Mouse (Mus musculus) limb, embryonic 13.5 days (tissue): ENCODE data around the gene Slc3a2. TPM values are rescaled to one million over a fixed set of nuclear protein-coding genes. Genes with fewer than 3 reads are reported as not detected.
A peak's percentile ranks its signal among the peaks of the same experiment; 100 is the strongest.
"Not testable (repeated sequence)": the region's sequence is repeated elsewhere in the genome, so short reads cannot be mapped to it uniquely, and the experiment has no call there.

Experiments used
- ATAC-seq: fragments of 200-750 bp; cut with Nextera tagmentation; 2 replicates; pipeline ENCODE4 v1.8.0; 2017; ENCODE audit warnings: low read depth, moderate number of reproducible peaks, moderate TSS enrichment; ENCODE audit not compliant: low FRiP score
- H3K27ac ChIP-seq: fragments of 300-500 bp; sonication (generic); 2 replicates; pipeline ENCODE4 v1.5.1; 2015; ENCODE audit warnings: inconsistent platforms, mild to moderate bottlenecking, moderate library complexity
- H3K27me3 ChIP-seq: fragments of 300-500 bp; sonication (generic); 2 replicates; pipeline ENCODE4 v1.6.1; 2015; ENCODE audit warnings: mild to moderate bottlenecking, inconsistent platforms
- H3K36me3 ChIP-seq: fragments of 300-500 bp; sonication (generic); 2 replicates; pipeline ENCODE4 v1.6.1; 2015; ENCODE audit warnings: inconsistent platforms, mild to moderate bottlenecking, moderate library complexity
- H3K4me1 ChIP-seq: fragments of 300-500 bp; sonication (generic); 2 replicates; pipeline ENCODE4 v1.6.1; 2015; ENCODE audit warnings: inconsistent platforms
- H3K4me2 ChIP-seq: fragments of 300-500 bp; sonication (generic); replicated peaks from 2 replicates; pipeline ENCODE4 v1.6.1; 2015; ENCODE audit warnings: inconsistent platforms, mild to moderate bottlenecking, moderate library complexity
- H3K4me3 ChIP-seq: fragments of 300-500 bp; sonication (generic); 2 replicates; pipeline ENCODE4 v1.5.1; 2015; ENCODE audit warnings: moderate library complexity, mild to moderate bottlenecking, inconsistent platforms
- H3K9ac ChIP-seq: fragments of 300-500 bp; sonication (generic); 2 replicates; pipeline ENCODE4 v1.6.1; 2015; ENCODE audit warnings: mild to moderate bottlenecking, inconsistent platforms
- H3K9me3 ChIP-seq: fragments of 300-500 bp; sonication (generic); 2 replicates; pipeline ENCODE4 v1.6.1; 2016; ENCODE audit warnings: inconsistent platforms
- WGBS: fragments of 180-500 bp; shearing (Covaris S2); methylation state at CpG from one replicate; pipeline ENCODE4 v1.1.7; 2015; 5-methylcytosine and 5-hydroxymethylcytosine counted together
- polyA plus RNA-seq: library from polyadenylated mRNA; unstranded; fragments of >200 nt; fragmentation: Nextera tagmentation; extraction: Ambion mirVana; gene quantifications from 2 replicates; pipeline ENCODE4 v1.2.1, GENCODE M21; 2015

The Slc3a2 gene
- polyA plus RNA-seq, 1 experiment from 2014 or later: 103 TPM

DNA sequence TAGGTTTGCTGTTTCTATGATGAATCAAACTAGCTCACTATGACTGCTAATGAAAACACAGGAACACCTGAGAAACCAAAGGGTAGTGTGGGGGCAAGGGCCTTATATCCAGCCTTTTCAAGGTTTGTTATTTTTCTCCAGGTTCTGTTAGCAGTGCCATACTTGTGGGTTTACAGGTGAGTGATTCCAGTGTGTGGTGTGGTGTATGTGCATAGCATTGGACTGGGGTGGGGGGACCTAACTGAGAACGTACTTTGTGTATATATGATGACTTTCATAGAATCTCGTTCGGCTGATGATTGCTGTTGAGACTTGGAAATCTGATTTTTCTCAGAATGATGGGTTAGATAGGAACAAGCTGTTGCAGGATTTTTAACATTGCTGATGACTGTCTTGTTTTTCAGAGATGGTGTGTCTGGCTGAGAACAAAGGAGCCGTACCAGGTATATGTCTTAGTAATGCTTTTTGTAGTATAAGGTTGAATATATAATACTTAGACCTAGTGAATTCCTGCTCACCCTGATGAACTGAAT, 2.0 kb upstream of the Slc3a2 start:
- Histone ChIP-seq H3K27me3 (no peaks in the 10 kb centered on the region), H3K36me3 (peaks cover 30% of the 10 kb centered on the region), H3K27ac (no peak overlapping the region; the same call in 1 of the 2 replicates), H3K9me3 (no peaks in the 10 kb centered on the region), H3K9ac (peak overlapping the region; percentile 98), H3K4me3 (peak overlapping the region; percentile 83), H3K4me2 (peak overlapping the region; percentile 76), H3K4me1 (peaks cover 33% of the 10 kb centered on the region)
- no peak for ATAC-seq
- WGBS: 55% methylated on average over 4 of the region's 4 CpGs

DNA sequence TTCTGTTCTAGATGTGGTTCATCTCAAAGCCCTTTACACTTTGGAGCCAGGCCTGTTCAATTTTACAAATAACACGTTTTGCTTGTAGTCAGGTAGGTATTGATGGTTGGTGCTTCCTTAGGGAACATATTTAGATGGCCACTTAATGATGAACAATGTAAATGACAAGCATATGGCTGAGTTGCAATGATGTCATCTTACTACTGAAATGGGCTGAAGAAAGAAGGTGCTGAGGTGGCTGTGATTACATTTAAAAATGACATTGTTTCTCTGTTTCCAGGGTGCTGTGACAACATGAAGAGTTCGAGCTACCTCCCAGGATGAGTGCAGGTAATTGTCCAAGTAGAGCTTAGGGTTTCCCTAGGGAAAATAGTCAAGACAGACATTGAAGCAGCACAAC, 1.2 kb upstream of the Slc3a2 start:
- Histone ChIP-seq H3K36me3 (peaks cover 30% of the 10 kb centered on the region), H3K4me2 (peak overlapping the region; percentile 76), H3K9ac (peak overlapping the region; percentile 98), H3K27me3 (no peaks in the 10 kb centered on the region), H3K4me1 (peaks cover 33% of the 10 kb centered on the region), H3K9me3 (no peaks in the 10 kb centered on the region), H3K4me3 (peak overlapping the region; percentile 83), H3K27ac (peak overlapping the region; percentile 89)
- ATAC-seq: no peak
- 1% methylated on average over 2 of the region's 2 CpGs for WGBS

DNA sequence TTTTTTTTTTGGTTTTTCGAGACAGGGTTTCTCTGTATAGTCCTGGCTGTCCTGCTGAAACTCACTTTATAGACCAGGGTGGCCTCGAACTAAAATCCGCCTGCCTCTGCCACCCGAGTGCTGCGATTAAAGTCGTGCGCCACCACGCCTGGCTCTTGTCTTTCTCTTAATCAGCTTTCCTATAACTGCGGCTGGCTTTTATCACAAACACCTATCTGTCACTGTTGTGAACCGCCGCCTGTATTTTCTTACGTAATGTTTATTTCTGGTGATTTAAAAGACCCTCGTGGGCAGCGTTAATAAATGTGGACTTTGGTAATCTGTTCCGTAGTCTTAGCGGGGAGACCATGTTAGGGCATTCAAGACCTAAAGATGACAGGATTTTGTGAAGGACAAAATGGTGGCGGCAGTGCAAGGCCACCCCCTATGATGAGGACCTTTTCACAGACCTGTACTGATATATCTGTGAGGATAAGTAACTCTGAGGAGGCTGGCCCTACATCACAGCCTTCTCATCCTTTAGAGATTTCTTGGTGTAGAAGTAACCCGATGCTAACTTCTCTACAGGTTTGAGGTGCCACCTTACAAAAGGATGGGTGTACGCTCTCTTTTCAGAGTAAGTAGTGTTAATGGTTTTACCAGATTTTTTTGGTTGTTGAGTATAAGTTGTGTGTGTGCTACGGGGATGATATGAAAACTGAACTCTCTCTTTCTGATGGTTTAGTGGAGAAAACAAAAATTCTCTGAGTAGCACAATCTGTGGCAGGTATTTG, 591 bp upstream of the Slc3a2 start:
- under 1% methylated on average over 20 of the region's 20 CpGs for WGBS
- Histone ChIP-seq H3K27me3 (no peaks in the 10 kb centered on the region), H3K36me3 (peaks cover 30% of the 10 kb centered on the region), H3K27ac (peak overlapping the region; percentile 89), H3K4me3 (peak overlapping the region; percentile 83), H3K4me1 (peaks cover 33% of the 10 kb centered on the region), H3K9me3 (no peaks in the 10 kb centered on the region), H3K4me2 (peak overlapping the region; percentile 76), H3K9ac (peak overlapping the region; percentile 98)
- ATAC-seq: no peak

DNA sequence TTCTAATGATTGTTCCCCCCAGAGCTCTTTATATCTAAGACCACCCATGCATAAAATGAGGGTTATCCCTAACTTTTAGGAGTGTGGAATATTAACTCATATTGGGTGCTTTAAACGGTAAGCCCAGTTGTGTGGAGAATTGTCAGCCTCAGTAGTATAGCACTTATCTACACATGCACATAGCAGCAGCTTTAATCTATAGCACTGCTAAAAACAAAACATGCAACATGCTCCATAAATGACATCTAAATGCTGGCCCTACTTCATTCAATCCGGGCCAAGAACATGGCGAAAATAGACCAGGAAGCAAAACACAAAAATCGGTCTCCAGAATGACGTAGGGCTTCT, 636 bp downstream of the Slc3a2 start:
- Histone ChIP-seq H3K27ac (peak overlapping the region; percentile 97), H3K4me3 (peak overlapping the region; percentile 83), H3K36me3 (peaks cover 30% of the 10 kb centered on the region), H3K4me2 (peak overlapping the region; percentile 79), H3K4me1 (peaks cover 33% of the 10 kb centered on the region), H3K9ac (peak overlapping the region; percentile 81), H3K27me3 (no peaks in the 10 kb centered on the region), H3K9me3 (no peaks in the 10 kb centered on the region)
- 1% methylated on average over 5 of the region's 5 CpGs for WGBS
- no peak for ATAC-seq

DNA sequence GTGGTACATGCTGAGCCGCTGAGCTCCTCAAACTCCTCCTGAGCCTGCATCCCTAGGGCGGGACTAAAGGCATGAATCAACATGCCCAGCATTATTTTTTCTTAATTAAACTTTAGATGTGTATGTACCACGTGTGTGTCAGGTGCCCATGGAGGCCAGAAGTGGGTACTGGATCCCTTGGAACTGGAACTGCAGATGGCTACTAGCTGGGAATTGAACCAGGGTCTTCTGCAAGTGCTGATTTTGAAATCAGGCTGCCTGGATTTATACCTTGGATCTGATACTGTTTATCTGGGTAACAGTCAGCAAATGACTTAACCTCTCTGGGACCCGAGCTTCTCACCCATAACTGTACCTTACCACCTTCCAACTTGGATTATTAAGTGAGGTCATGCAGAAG, 1.1 kb downstream of the Slc3a2 start:
- no peak for ATAC-seq
- WGBS: 51% methylated on average over 4 of the region's 4 CpGs
- Histone ChIP-seq H3K27me3 (no peaks in the 10 kb centered on the region), H3K4me1 (peaks cover 33% of the 10 kb centered on the region), H3K4me2 (peak overlapping the region; percentile 79), H3K9me3 (no peaks in the 10 kb centered on the region), H3K36me3 (peaks cover 29% of the 10 kb centered on the region), H3K4me3 (peak overlapping the region; percentile 83), H3K9ac (peak overlapping the region; percentile 81), H3K27ac (peak overlapping the region; percentile 97; the same call in 1 of the 2 replicates)

DNA sequence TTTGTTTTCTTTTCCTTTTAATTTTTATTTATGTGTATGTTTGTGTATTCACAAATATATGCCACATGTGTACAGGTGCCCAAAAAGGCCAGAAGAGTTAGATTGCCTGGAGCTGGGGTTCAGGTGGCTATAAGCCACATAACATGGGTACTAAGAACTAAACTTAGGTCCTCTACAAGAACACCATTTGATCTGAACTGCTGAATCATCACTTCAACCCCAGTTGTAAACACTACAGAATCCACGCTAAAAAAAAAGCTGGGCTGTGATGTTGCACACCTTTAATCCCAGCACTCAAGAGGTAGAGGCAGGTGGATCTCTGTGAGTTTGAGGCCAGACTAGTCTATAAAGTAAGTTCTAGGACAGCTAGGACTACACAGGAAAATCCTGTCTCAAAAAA, 1.8 kb downstream of the Slc3a2 start:
- Histone ChIP-seq H3K36me3 (peaks cover 22% of the 10 kb centered on the region), H3K9me3 (no peaks in the 10 kb centered on the region), H3K27ac (no peak overlapping the region), H3K4me2 (peak overlapping the region; percentile 79), H3K4me3 (no peak overlapping the region), H3K4me1 (peaks cover 33% of the 10 kb centered on the region), H3K9ac (peak overlapping the region; percentile 39; the same call in 1 of the 2 replicates), H3K27me3 (no peaks in the 10 kb centered on the region)
- ATAC-seq: no peak
- WGBS: 74% methylated on average over 1 of the region's 1 CpGs

DNA sequence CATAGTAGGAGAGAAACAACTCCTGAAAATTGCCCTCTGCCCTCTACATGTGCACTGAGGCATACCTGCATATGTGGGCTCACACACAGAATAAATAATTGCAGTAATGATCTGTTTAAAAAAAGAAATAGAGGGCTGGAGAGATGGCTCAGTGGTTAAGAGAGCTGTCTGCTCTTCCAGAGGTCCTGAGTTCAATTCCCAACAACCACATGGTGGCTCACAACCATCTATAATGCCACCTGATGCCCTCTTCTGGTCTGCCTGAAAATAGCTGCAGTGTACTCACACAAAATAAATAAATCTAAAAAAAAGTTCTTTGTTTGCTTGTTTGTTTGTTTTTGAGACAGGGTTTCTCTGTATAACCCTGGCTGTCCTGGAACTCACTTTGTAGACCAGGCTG, 4.1 kb downstream of the Slc3a2 start:
- H3K36me3 ChIP-seq, H3K9ac ChIP-seq, ATAC-seq, H3K27me3 ChIP-seq, H3K9me3 ChIP-seq, H3K27ac ChIP-seq, H3K4me3 ChIP-seq, H3K4me2 ChIP-seq: not testable (repeated sequence)
- H3K4me1 ChIP-seq: peaks cover 23% of the 10 kb centered on the region

DNA sequence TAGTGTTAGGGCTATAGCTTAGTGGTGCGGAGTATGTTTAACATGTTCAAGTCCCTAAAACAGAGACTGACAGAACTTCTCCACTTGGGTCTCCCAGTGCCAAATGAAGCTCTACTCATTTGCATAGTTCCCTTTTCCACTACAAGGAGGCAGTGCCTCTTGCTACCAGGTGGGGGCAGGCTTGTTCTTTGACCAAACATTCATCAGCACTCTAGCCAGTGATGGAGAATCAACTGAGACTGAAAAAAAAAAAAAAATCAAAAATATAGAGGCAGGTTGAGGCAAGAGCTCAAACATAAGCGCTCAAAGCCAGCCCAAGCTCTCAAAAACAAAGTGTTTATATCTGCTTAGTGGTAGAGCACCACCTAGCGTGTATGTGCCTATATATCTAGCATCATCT, 4.8 kb downstream of the Slc3a2 start:
- Histone ChIP-seq H3K36me3 (no peaks in the 10 kb centered on the region), H3K27me3 (no peaks in the 10 kb centered on the region), H3K4me1 (peaks cover 25% of the 10 kb centered on the region), H3K27ac (no peak overlapping the region), H3K4me3 (no peak overlapping the region), H3K4me2 (no peak overlapping the region), H3K9me3 (no peaks in the 10 kb centered on the region), H3K9ac (no peak overlapping the region)
- ATAC-seq: no peak
- WGBS: 68% methylated on average over 3 of the region's 3 CpGs

DNA sequence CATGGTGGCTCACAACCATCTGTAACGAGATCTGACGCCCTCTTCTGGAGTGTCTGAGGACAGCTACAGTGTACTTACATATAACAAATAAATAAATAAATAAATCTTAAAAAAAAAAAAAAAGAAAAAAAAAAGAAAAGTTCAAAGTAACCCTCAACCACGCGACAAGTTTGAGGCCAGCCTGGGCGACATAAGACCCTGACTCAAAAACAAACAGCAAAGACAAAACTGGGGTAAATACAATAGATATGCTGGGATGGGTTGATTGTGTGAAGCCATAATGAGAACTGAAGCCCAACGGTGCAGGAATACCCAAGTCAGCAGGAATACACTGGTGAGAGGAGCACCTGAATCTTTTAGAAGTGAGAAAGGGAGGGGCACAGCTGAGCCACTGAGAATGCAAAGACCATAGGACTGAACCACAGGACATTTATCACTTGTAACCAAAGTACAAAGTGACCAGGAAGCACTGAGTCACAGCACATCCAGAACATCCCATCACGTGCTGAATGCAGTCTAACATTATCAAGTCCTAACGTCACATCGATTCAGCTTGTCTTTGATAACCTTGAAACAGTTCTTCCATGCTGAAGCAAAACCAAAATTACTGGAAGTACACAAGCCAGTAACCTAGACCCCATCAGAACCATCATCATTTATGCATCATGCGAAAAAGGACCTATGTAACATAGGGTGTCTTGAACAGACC, 6.2 kb downstream of the Slc3a2 start:
- ATAC-seq: no peak
- Histone ChIP-seq H3K4me2 (no peak overlapping the region), H3K27me3 (no peaks in the 10 kb centered on the region), H3K27ac (no peak overlapping the region), H3K9me3 (no peaks in the 10 kb centered on the region), H3K36me3 (no peaks in the 10 kb centered on the region; the same call in 1 of the 2 replicates), H3K4me3 (no peak overlapping the region), H3K4me1 (peaks cover 25% of the 10 kb centered on the region), H3K9ac (no peak overlapping the region)
- 71% methylated on average over 9 of the region's 10 CpGs for WGBS

DNA sequence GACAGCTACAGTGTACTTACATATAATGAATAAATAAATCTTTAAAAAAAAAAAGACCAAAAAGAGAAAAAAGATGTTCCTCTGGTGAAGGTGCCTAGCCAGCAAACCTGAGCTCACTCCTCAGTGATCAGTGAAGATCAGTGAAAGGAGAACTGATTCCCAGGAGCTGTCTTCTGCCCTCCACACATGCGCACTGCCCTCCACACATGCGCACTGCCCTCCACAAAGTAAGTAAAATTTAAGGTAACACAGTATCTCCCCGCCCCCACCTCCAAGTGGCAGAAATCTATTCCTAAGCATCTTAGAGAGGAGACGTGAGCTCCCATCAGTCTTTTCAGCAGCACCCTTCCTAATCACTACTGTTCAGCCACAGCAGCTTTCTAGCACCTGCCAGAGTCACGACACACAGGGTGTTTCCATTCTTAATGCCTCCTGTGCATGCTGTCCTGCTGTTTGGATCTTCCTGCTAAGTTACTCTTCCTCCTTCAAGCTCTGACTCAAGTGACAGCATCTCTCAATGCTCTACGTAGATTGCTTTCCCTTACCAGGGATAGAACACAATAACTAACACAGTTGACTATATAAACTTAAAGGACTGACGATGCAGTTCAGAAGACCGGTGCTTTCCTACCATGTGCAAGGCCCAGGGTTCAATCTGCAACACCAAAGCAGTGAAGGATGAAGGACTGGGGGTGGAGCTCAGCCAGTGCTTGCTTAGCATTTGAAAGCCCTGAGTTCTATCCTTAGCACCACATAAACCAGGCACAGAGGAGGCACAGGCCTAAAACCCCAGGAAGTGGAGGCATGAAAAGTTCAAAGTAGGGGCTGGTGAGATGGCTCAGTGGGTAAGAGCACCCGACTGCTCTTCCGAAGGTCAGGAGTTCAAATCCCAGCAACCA, 7.1 kb downstream of the Slc3a2 start:
- Histone ChIP-seq H3K9me3 (no peaks in the 10 kb centered on the region), H3K27me3 (no peaks in the 10 kb centered on the region), H3K36me3 (peaks cover 8% of the 10 kb centered on the region; the same call in 1 of the 2 replicates), H3K27ac (no peak overlapping the region), H3K4me3 (no peak overlapping the region), H3K4me1 (peaks cover 26% of the 10 kb centered on the region), H3K9ac (no peak overlapping the region), H3K4me2 (no peak overlapping the region)
- ATAC-seq: no peak
- 68% methylated on average over 10 of the region's 10 CpGs for WGBS

DNA sequence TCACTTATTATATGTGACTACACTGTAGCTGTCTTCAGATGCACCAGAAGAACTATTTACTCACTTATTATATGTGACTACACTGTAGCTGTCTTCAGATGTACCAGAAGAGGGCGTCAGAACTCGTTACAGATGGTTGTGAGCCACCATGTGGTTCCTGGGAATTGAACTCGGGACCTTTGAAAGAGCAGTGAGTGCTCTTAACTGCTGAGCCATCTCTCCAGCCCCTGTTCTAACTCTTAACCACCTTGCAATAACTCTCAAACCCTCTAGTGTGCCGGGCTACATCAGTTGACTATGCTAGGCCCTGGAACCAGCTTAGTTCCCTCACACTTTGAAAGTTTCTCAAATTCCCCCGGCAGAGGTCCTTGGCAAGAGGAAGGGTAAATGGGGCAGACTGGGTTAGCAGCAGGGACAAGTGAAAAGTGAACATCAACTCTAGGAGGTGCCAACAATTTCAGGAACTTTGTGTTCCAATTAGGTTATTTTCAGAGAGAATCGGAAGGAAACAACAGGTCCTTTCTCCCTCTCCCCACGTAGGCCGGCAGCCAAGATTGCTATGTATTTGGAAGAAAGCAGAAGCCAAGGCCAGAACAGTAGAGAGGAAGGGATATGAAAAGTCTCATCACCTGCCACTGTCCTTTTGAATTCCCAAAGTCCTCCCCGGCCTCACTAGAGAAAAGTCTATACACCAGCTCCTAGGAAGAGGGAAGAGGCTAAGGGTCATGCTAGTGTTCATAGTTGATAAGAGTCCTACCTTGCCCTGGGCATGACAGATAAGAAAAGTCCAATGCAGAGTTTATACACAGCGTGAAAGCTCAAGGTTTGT, 8.3 kb downstream of the Slc3a2 start:
- WGBS: 76% methylated on average over 10 of the region's 10 CpGs
- Histone ChIP-seq H3K4me2 (peak overlapping the region; percentile 9; the same call in 1 of the 2 replicates), H3K27ac (0 out of 2 replicates have a peak overlapping the region, but pooled peaks have one; percentile 55), H3K4me3 (no peak overlapping the region), H3K9me3 (no peaks in the 10 kb centered on the region), H3K27me3 (no peaks in the 10 kb centered on the region), H3K4me1 (peaks cover 36% of the 10 kb centered on the region), H3K36me3 (peaks cover 20% of the 10 kb centered on the region), H3K9ac (no peak overlapping the region)
- no peak for ATAC-seq
